ENCODE assay signal across 8 mouse cellular contexts in genomic region chr10:63381498-63382280, GRCm38 (mm10). TPM values are rescaled to one million over a fixed set of nuclear protein-coding genes. Genes with fewer than 3 reads are reported as not detected.
DNase-seq lines count a peak whose midpoint lies in the region; ATAC-seq lines count a peak whose summit lies in the region.

Gene Sirt1 (minus strand): TSS chr10:63381704.

- peaks cover 9% of the 10 kb centered on the region for H3K27me3 ChIP-seq in kidney, embryonic 15.5 days
- no peaks in the 10 kb centered on the region for H3K27me3 ChIP-seq in embryonic facial prominence, embryonic 11.5 days (ENCODE audit: control insufficient read depth, insufficient read depth, low read length)
- no peaks in the 10 kb centered on the region; the same call in 1 of the 2 replicates for H3K27me3 ChIP-seq in hindbrain, embryonic 11.5 days (ENCODE audit: control insufficient read depth, insufficient read depth, low read length)
- H3K27me3 ChIP-seq in liver, embryonic 11.5 days (replicated peaks; ENCODE audit: control insufficient read depth, insufficient read depth, low read length), result no peaks in the 10 kb centered on the region; the same call in 1 of the 2 replicates
- H3K27me3 ChIP-seq in neural tube, embryonic 12.5 days (replicated peaks), result no peaks in the 10 kb centered on the region

- peaks cover 8% of the 10 kb centered on the region; the same call in 1 of the 2 replicates for H3K4me1 ChIP-seq in kidney, embryonic 15.5 days
- no peaks in the 10 kb centered on the region; the same call in 1 of the 2 replicates for H3K4me1 ChIP-seq in embryonic facial prominence, embryonic 11.5 days (ENCODE audit: control insufficient read depth, insufficient read depth, low read length)
- no peaks in the 10 kb centered on the region for H3K4me1 ChIP-seq in hindbrain, embryonic 11.5 days (replicated peaks; ENCODE audit: control insufficient read depth, insufficient read depth, low read length)
- peaks cover 6% of the 10 kb centered on the region; the same call in 1 of the 2 replicates for H3K4me1 ChIP-seq in liver, embryonic 11.5 days (replicated peaks; ENCODE audit: control insufficient read depth, insufficient read depth, low read length)
- H3K4me1 ChIP-seq in neural tube, embryonic 12.5 days, result peaks cover 7% of the 10 kb centered on the region

- no peak for ATAC-seq in kidney, embryonic 15.5 days (replicated peaks; ENCODE audit: low FRiP score)
- ATAC-seq in embryonic facial prominence, embryonic 11.5 days (replicated peaks; ENCODE audit: insufficient number of reproducible peaks, low FRiP score, low TSS enrichment, low read depth), result no peak
- no peak for ATAC-seq in hindbrain, embryonic 11.5 days (ENCODE audit: low FRiP score)
- ATAC-seq in liver, embryonic 11.5 days (replicated peaks; ENCODE audit: low FRiP score), result no peak
- no peak for ATAC-seq in neural tube, embryonic 12.5 days (ENCODE audit: low FRiP score, low read depth)

- H3K9me3 ChIP-seq in kidney, embryonic 15.5 days (replicated peaks), result no peaks in the 10 kb centered on the region
- no peaks in the 10 kb centered on the region for H3K9me3 ChIP-seq in embryonic facial prominence, embryonic 11.5 days (replicated peaks; ENCODE audit: control insufficient read depth, low read length)
- H3K9me3 ChIP-seq in hindbrain, embryonic 11.5 days (ENCODE audit: control insufficient read depth, low read length), result no peaks in the 10 kb centered on the region
- no peaks in the 10 kb centered on the region for H3K9me3 ChIP-seq in liver, embryonic 11.5 days (ENCODE audit: control insufficient read depth, low read length)
- H3K9me3 ChIP-seq in neural tube, embryonic 12.5 days, result no peaks in the 10 kb centered on the region

- no peak for DNase-seq in kidney, adult 9 months
- DNase-seq in MN1 (ENCODE audit: low spot score), result peak; percentile 13
- no peak for DNase-seq in embryonic facial prominence, embryonic 11.5 days (ENCODE audit: low spot score)
- DNase-seq in hindbrain, embryonic 11.5 days (ENCODE audit: low spot score), result peak; percentile 31
- DNase-seq in liver, embryonic 11.5 days (ENCODE audit: low spot score), result no peak
- DNase-seq in gastrocnemius, postnatal 36 days, result no peak

- peak within 1 kb of the TSS; percentile 85 for H3K4me2 ChIP-seq in kidney, embryonic 15.5 days
- peak within 1 kb of the TSS; percentile 93 for H3K4me2 ChIP-seq in embryonic facial prominence, embryonic 11.5 days (ENCODE audit: low read depth, low read length)
- peak within 1 kb of the TSS; percentile 78 for H3K4me2 ChIP-seq in hindbrain, embryonic 11.5 days (replicated peaks; ENCODE audit: low read depth, low read length)
- H3K4me2 ChIP-seq in liver, embryonic 11.5 days, result peak within 1 kb of the TSS; percentile 93
- H3K4me2 ChIP-seq in neural tube, embryonic 12.5 days (replicated peaks), result peak within 1 kb of the TSS; percentile 88

- 3% methylated on average over 24 of the region's 24 CpGs for WGBS in kidney, embryonic 15.5 days
- WGBS in embryonic facial prominence, embryonic 11.5 days, result 6% methylated on average over 24 of the region's 24 CpGs
- WGBS in hindbrain, embryonic 11.5 days, result 9% methylated on average over 24 of the region's 24 CpGs
- WGBS in liver, embryonic 11.5 days, result 5% methylated on average over 24 of the region's 24 CpGs
- 5% methylated on average over 24 of the region's 24 CpGs for WGBS in neural tube, embryonic 12.5 days

- peak within 1 kb of the TSS; percentile 49 for H3K9ac ChIP-seq in kidney, embryonic 15.5 days
- H3K9ac ChIP-seq in embryonic facial prominence, embryonic 11.5 days (replicated peaks; ENCODE audit: low read length), result peak within 1 kb of the TSS; percentile 32
- H3K9ac ChIP-seq in hindbrain, embryonic 11.5 days (ENCODE audit: low read depth, low read length), result peak within 1 kb of the TSS; percentile 34
- H3K9ac ChIP-seq in liver, embryonic 11.5 days (ENCODE audit: low read depth, low read length), result peak within 1 kb of the TSS; percentile 72
- peak within 1 kb of the TSS; percentile 61 for H3K9ac ChIP-seq in neural tube, embryonic 12.5 days

- no peaks in the 10 kb centered on the region for H3K36me3 ChIP-seq in kidney, embryonic 15.5 days
- no peaks in the 10 kb centered on the region for H3K36me3 ChIP-seq in embryonic facial prominence, embryonic 11.5 days (replicated peaks; ENCODE audit: control insufficient read depth, insufficient read depth, low read depth, low read length)
- H3K36me3 ChIP-seq in hindbrain, embryonic 11.5 days (ENCODE audit: control insufficient read depth, insufficient read depth, low read length), result no peaks in the 10 kb centered on the region
- no peaks in the 10 kb centered on the region for H3K36me3 ChIP-seq in liver, embryonic 11.5 days (ENCODE audit: control insufficient read depth, insufficient read depth, low read length)
- no peaks in the 10 kb centered on the region for H3K36me3 ChIP-seq in neural tube, embryonic 12.5 days

- intact Hi-C loops in gastrocnemius, postnatal 36 days (cut with DNase I), result no loop called here

- H3K27ac ChIP-seq in kidney, embryonic 15.5 days, result no peak within 1 kb of the TSS
- H3K27ac ChIP-seq in embryonic facial prominence, embryonic 11.5 days (replicated peaks; ENCODE audit: low read depth, low read length), result no peak within 1 kb of the TSS
- H3K27ac ChIP-seq in hindbrain, embryonic 11.5 days (ENCODE audit: low read depth, low read length), result no peak within 1 kb of the TSS
- H3K27ac ChIP-seq in liver, embryonic 11.5 days (ENCODE audit: low read depth, low read length), result no peak within 1 kb of the TSS
- H3K27ac ChIP-seq in neural tube, embryonic 12.5 days, result no peak within 1 kb of the TSS

- peak within 1 kb of the TSS; percentile 49 for H3K4me3 ChIP-seq in kidney, embryonic 15.5 days (replicated peaks)
- peak within 1 kb of the TSS; percentile 39 for H3K4me3 ChIP-seq in embryonic facial prominence, embryonic 11.5 days (ENCODE audit: low read depth, low read length)
- peak within 1 kb of the TSS; percentile 42 for H3K4me3 ChIP-seq in hindbrain, embryonic 11.5 days (ENCODE audit: low read depth, low read length)
- peak within 1 kb of the TSS; percentile 69 for H3K4me3 ChIP-seq in liver, embryonic 11.5 days (ENCODE audit: low read depth, low read length)
- peak within 1 kb of the TSS; percentile 47 for H3K4me3 ChIP-seq in neural tube, embryonic 12.5 days

RNA-seq across cellular contexts. Expression of gene Sirt1, which starts in this region (rescaled TPM):
- 5.9 and 6.1 TPM in 2 replicates for polyA plus RNA-seq in kidney, embryonic 15.5 days (2015; fragmentation: Nextera tagmentation; extraction: Ambion mirVana)
- 9.3 and 15.2 TPM in 2 replicates for polyA plus RNA-seq in embryonic facial prominence, embryonic 11.5 days (2014; fragmentation: Nextera tagmentation; extraction: Ambion mirVana)
- 8.4 and 11.2 TPM in 2 replicates for polyA plus RNA-seq in hindbrain, embryonic 11.5 days (2014; fragmentation: Nextera tagmentation; extraction: Ambion mirVana)
- 7.0 and 7.9 TPM in 2 replicates for polyA plus RNA-seq in liver, embryonic 11.5 days (2014; fragmentation: Nextera tagmentation; extraction: Ambion mirVana)
- polyA plus RNA-seq in neural tube, embryonic 12.5 days (2016; fragmentation: Nextera tagmentation; extraction: Ambion mirVana), result 10.8 and 10.9 TPM in 2 replicates
- total RNA-seq in gastrocnemius, postnatal 36 days (2021), result 1 to 10 TPM; 7.5 to 8.3 TPM

Comparison
In these comparisons a context has a peak if more than half of its experiments do, and no peak if none do; other contexts are left out.
1. DNase-seq: peak in MN1 (single experiment) and hindbrain, embryonic 11.5 days (single experiment); none in kidney, adult 9 months (single experiment), embryonic facial prominence, embryonic 11.5 days (single experiment), liver, embryonic 11.5 days (single experiment) and gastrocnemius, postnatal 36 days (0 of 2).
2. Peak in every context shown above with its lines, with median percentiles within 50 percentile points of each other: H3K4me2 ChIP-seq, H3K4me3 ChIP-seq and H3K9ac ChIP-seq.